ENCODE assay signal across 8 mouse cellular contexts in the genomic region with DNA sequence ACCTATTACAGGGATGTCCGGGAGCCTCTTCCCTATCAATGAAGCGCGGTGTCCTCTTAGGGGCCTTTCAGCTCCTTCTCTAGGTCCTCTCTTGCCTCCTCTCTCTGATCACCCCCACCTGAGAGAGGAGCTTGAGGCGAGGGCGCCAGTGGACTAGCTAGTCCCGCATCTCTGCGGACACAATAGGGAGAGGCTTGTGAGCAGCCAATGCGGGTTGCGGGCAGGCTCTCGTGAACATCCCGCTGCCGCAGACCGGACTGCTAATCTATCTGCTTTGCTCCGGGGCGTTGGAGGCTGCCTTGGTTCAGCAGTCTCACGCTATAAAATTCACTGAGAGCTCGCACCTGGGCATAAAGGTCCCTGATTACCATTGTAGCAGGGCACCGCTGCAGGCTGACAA.
DNase-seq lines count a peak whose midpoint lies in the region; ATAC-seq lines count a peak whose summit lies in the region.

No protein-coding gene starts in this region.

- no peak overlapping the region for H3K27ac ChIP-seq in heart, embryonic 13.5 days (replicated peaks)
- peak overlapping the region; percentile 58; the same call in 1 of the 2 replicates for H3K27ac ChIP-seq in forebrain, embryonic 10.5 days
- peak overlapping the region; percentile 85 for H3K27ac ChIP-seq in neural tube, embryonic 15.5 days (replicated peaks)

- H3K4me2 ChIP-seq in heart, embryonic 13.5 days: peak overlapping the region; percentile 86
- H3K4me2 ChIP-seq in neural tube, embryonic 15.5 days: peak overlapping the region; percentile 77

- no peak for DNase-seq in heart, postnatal 36 days
- DNase-seq in Muller cell, postnatal 12 days (ENCODE audit: inconsistent ontology term): peak; percentile 33
- peak; percentile 54 for DNase-seq in forebrain, embryonic 10.5 days (ENCODE audit: extremely low spot score, low spot score)
- DNase-seq in layer of hippocampus, postnatal 36 days: peak; percentile 34 to 39
- no peak for DNase-seq in spleen, postnatal 14 days (ENCODE audit: low spot score in 2 of 2)

- intact Hi-C loops in heart, postnatal 36 days (cut with DNase I): no loop called here

- H3K4me1 ChIP-seq in heart, embryonic 13.5 days: peaks cover 14% of the 10 kb centered on the region; the same call in 1 of the 2 replicates
- peaks cover 17% of the 10 kb centered on the region for H3K4me1 ChIP-seq in forebrain, embryonic 10.5 days
- peaks cover 15% of the 10 kb centered on the region for H3K4me1 ChIP-seq in neural tube, embryonic 15.5 days

- H3K9ac ChIP-seq in heart, embryonic 13.5 days: peak overlapping the region; percentile 70
- peak overlapping the region; percentile 66 for H3K9ac ChIP-seq in neural tube, embryonic 15.5 days (replicated peaks)

- ATAC-seq in heart, embryonic 13.5 days (ENCODE audit: extremely low read depth, insufficient number of reproducible peaks, low FRiP score, low TSS enrichment): no peak
- peak; percentile 82 for ATAC-seq in neural tube, embryonic 15.5 days (ENCODE audit: low FRiP score)
- ATAC-seq in megakaryocyte progenitor cell, adult 5-6 weeks (replicated peaks; ENCODE audit: poor library complexity): no peak

- H3K9me3 ChIP-seq in heart, embryonic 13.5 days: no peaks in the 10 kb centered on the region
- no peaks in the 10 kb centered on the region for H3K9me3 ChIP-seq in forebrain, embryonic 10.5 days
- no peaks in the 10 kb centered on the region for H3K9me3 ChIP-seq in neural tube, embryonic 15.5 days (replicated peaks)

- no peaks in the 10 kb centered on the region for H3K36me3 ChIP-seq in heart, embryonic 13.5 days
- H3K36me3 ChIP-seq in forebrain, embryonic 10.5 days (replicated peaks): no peaks in the 10 kb centered on the region
- no peaks in the 10 kb centered on the region for H3K36me3 ChIP-seq in neural tube, embryonic 15.5 days

- H3K4me3 ChIP-seq in heart, embryonic 13.5 days: peak overlapping the region; percentile 62
- H3K4me3 ChIP-seq in forebrain, embryonic 10.5 days: peak overlapping the region; percentile 58
- peak overlapping the region; percentile 61 for H3K4me3 ChIP-seq in neural tube, embryonic 15.5 days (replicated peaks)

- H3K27me3 ChIP-seq in heart, embryonic 13.5 days (replicated peaks): peaks cover 28% of the 10 kb centered on the region
- peaks cover 28% of the 10 kb centered on the region for H3K27me3 ChIP-seq in forebrain, embryonic 10.5 days (ENCODE audit: poor library complexity, severe bottlenecking)
- no peaks in the 10 kb centered on the region for H3K27me3 ChIP-seq in neural tube, embryonic 15.5 days (replicated peaks)

- WGBS in heart, embryonic 13.5 days: under 1% methylated on average over 18 of the region's 18 CpGs
- under 1% methylated on average over 18 of the region's 18 CpGs for WGBS in forebrain, embryonic 10.5 days
- WGBS in neural tube, embryonic 15.5 days: 0% methylated on average over 18 of the region's 18 CpGs

Comparison
In these comparisons a context has a peak if more than half of its experiments do, and no peak if none do; other contexts are left out.
1. DNase-seq: peak in Muller cell, postnatal 12 days (single experiment), forebrain, embryonic 10.5 days (single experiment) and layer of hippocampus, postnatal 36 days (2 of 2); none in heart, postnatal 36 days (0 of 2) and spleen, postnatal 14 days (0 of 2).
2. Peak in every context shown above with its lines, with median percentiles within 50 percentile points of each other: H3K4me3 ChIP-seq.